Mouse (Mus musculus) adrenal gland, adult 8-10 months (tissue): ENCODE measurements around the gene 2810006K23Rik. TPM values are rescaled to one million over a fixed set of nuclear protein-coding genes. Genes with fewer than 3 reads are reported as not detected.
A peak's percentile ranks its signal among the peaks of the same experiment; 100 is the strongest.
"Not testable (repeated sequence)": the region's sequence is repeated elsewhere in the genome, so short reads cannot be mapped to it uniquely, and the experiment has no call there.

Experiments used
- DNase-seq: peaks from one replicate; pipeline ENCODE4 v3.0.0; 2022
- total RNA-seq, 4 experiments: library from RNA; stranded (reverse); gene quantifications; 2 replicates each; pipeline ENCODE4 v1.2.4; 2022

Gene 2810006K23Rik
- total RNA-seq, 4 experiments from 2014 or later = 14.8 to 19.7 (median 15.9) TPM

GRCm38 (mm10) chr5:124349196-124349595, 21.3 kb downstream of the 2810006K23Rik start:
- no peak for DNase-seq

- no peak for DNase-seq
Observed at GRCm38 (mm10) chr5:124350350-124350749, 22.5 kb downstream of the 2810006K23Rik start.

- no peak for DNase-seq
Observed at GRCm38 (mm10) chr5:124351111-124351560, 23.2 kb downstream of the 2810006K23Rik start.

GRCm38 (mm10) chr5:124351604-124352003, 23.7 kb downstream of the 2810006K23Rik start:
- no peak for DNase-seq

GRCm38 (mm10) chr5:124352141-124352920, 24.4 kb downstream of the 2810006K23Rik start:
- DNase-seq = peak; percentile 73

- DNase-seq = no peak
Observed at GRCm38 (mm10) chr5:124353011-124353725, 25.3 kb downstream of the 2810006K23Rik start.

- no peak for DNase-seq
Observed at GRCm38 (mm10) chr5:124353726-124354547, 26.0 kb downstream of the 2810006K23Rik start.

GRCm38 (mm10) chr5:124354574-124355424, 26.9 kb downstream of the 2810006K23Rik start:
- DNase-seq = no peak

GRCm38 (mm10) chr5:124355425-124355959, 27.6 kb downstream of the 2810006K23Rik start:
- DNase-seq = no peak

- no peak for DNase-seq
Observed at GRCm38 (mm10) chr5:124356695-124357094, 28.8 kb downstream of the 2810006K23Rik start.

- no peak for DNase-seq
Observed at GRCm38 (mm10) chr5:124359641-124360040, 31.8 kb downstream of the 2810006K23Rik start.

GRCm38 (mm10) chr5:124362982-124363381, 35.1 kb downstream of the 2810006K23Rik start, which contains the start of gene Cdk2ap1:
TSS of gene Cdk2ap1 (minus strand) at chr5:124363082.
- DNase-seq = not testable (repeated sequence)

- no peak for DNase-seq
Observed at GRCm38 (mm10) chr5:124364173-124364918, 36.5 kb downstream of the 2810006K23Rik start.

GRCm38 (mm10) chr5:124365754-124366153, 37.9 kb downstream of the 2810006K23Rik start:
- DNase-seq = no peak

- DNase-seq = no peak
Observed at GRCm38 (mm10) chr5:124366721-124367120, 38.8 kb downstream of the 2810006K23Rik start.

- no peak for DNase-seq
Observed at GRCm38 (mm10) chr5:124374298-124374697, 46.4 kb downstream of the 2810006K23Rik start.

GRCm38 (mm10) chr5:124376401-124376800, 48.5 kb downstream of the 2810006K23Rik start:
- no peak for DNase-seq

- DNase-seq = no peak
Observed at GRCm38 (mm10) chr5:124377149-124377548, 49.3 kb downstream of the 2810006K23Rik start.

- no peak for DNase-seq
Observed at GRCm38 (mm10) chr5:124380121-124380520, 52.2 kb downstream of the 2810006K23Rik start.

GRCm38 (mm10) chr5:124387932-124388331, 60.0 kb downstream of the 2810006K23Rik start:
- DNase-seq = no peak
